ENCODE assay signal across 29 mouse cellular contexts in genomic region chr8:95513219-95513618, GRCm38 (mm10). TPM values are rescaled to one million over a fixed set of nuclear protein-coding genes. Genes with fewer than 3 reads are reported as not detected.
DNase-seq lines count a peak whose midpoint lies in the region; ATAC-seq and TF ChIP-seq lines count a peak whose summit lies in the region.
"Had no signal": no experiment of that assay in that cellular context is flagged by ENCODE, and none has a peak within 500 bp of the region (broad histone marks: within the 10 kb centered on the region; RNA-seq: fewer than 3 reads in every experiment).

No protein-coding gene starts in this region.

- 69% methylated on average over 4 of the region's 4 CpGs for WGBS in kidney, embryonic 16.5 days

- H3K4me3 ChIP-seq in kidney, embryonic 16.5 days (ENCODE audit: low read length): no peak overlapping the region
- no peak overlapping the region for H3K4me3 ChIP-seq in myocyte
- H3K4me3 ChIP-seq: embryonic facial prominence, embryonic 13.5 days; erythroblast, embryonic 14.5 days; heart, embryonic 10.5 days; hindbrain, embryonic 10.5 days; kidney, embryonic 15.5 days; left cerebral cortex, adult 2 months; midbrain, embryonic 15.5 days; neural tube, embryonic 13.5 days had no signal

- H3K9ac ChIP-seq in kidney, embryonic 16.5 days (replicated peaks; ENCODE audit: low read length): no peak overlapping the region
- H3K9ac ChIP-seq: embryonic facial prominence, embryonic 13.5 days; kidney, embryonic 15.5 days; liver, embryonic 14.5 days; lung, embryonic 14.5 days; midbrain, embryonic 15.5 days; neural tube, embryonic 13.5 days had no signal

- no peaks in the 10 kb centered on the region for H3K4me1 ChIP-seq in kidney, embryonic 16.5 days (ENCODE audit: insufficient read depth, low read length)
- H3K4me1 ChIP-seq: embryonic facial prominence, embryonic 13.5 days; heart, embryonic 10.5 days; kidney, embryonic 15.5 days; midbrain, embryonic 15.5 days; neural tube, embryonic 13.5 days had no signal

- no peak for DNase-seq in kidney, adult 9 months
- DNase-seq in NIH3T3 (ENCODE audit: low read depth) (peak; percentile 51), liver (no peak)
- peak; percentile 23 for DNase-seq in urinary bladder, postnatal 25 days (ENCODE audit: low spot score)
- DNase-seq: cerebellum, adult 2 months; cerebellum, postnatal 36 days; embryo, embryonic 11 days; gastrocnemius, postnatal 10 days; kidney, postnatal 4 days; layer of hippocampus, adult 9-11 months; lung, embryonic 14.5 days; lung, postnatal 4 days had no signal

- no peak for TF ChIP-seq POLR2A in myocyte (IDR thresholded peaks at IDR 0.05; ENCODE audit: insufficient read length, low read depth)

- H3K27ac ChIP-seq in kidney, embryonic 16.5 days (ENCODE audit: low read length): 0 out of 2 replicates have a peak overlapping the region, but pooled peaks have one; percentile 15
- H3K27ac ChIP-seq: embryonic facial prominence, embryonic 13.5 days; heart, embryonic 10.5 days; hindbrain, embryonic 10.5 days; hindbrain, postnatal 0 days; kidney, embryonic 15.5 days; left cerebral cortex, adult 2 months; liver, embryonic 14.5 days; midbrain, embryonic 15.5 days; neural tube, embryonic 13.5 days had no signal

- H3K36me3 ChIP-seq in kidney, embryonic 16.5 days (ENCODE audit: insufficient read depth, low read length): no peaks in the 10 kb centered on the region
- no peaks in the 10 kb centered on the region for H3K36me3 ChIP-seq in myocyte (ENCODE audit: control insufficient read depth, insufficient read depth)
- H3K36me3 ChIP-seq: embryonic facial prominence, embryonic 13.5 days; heart, embryonic 10.5 days; hindbrain, embryonic 10.5 days; kidney, embryonic 15.5 days; midbrain, embryonic 15.5 days; neural tube, embryonic 13.5 days had no signal

- no peak overlapping the region for H3K4me2 ChIP-seq in kidney, embryonic 16.5 days (replicated peaks; ENCODE audit: low read depth, low read length)
- H3K4me2 ChIP-seq in myocyte (ENCODE audit: low read depth): peak overlapping the region; percentile 30
- H3K4me2 ChIP-seq: embryonic facial prominence, embryonic 13.5 days; kidney, embryonic 15.5 days; lung, embryonic 14.5 days; midbrain, embryonic 15.5 days; neural tube, embryonic 13.5 days had no signal

- H3K27me3 ChIP-seq in kidney, embryonic 16.5 days (ENCODE audit: insufficient read depth, low read length): no peaks in the 10 kb centered on the region
- peaks cover 14% of the 10 kb centered on the region for H3K27me3 ChIP-seq in myocyte (ENCODE audit: control insufficient read depth, insufficient read depth, insufficient read length)
- H3K27me3 ChIP-seq: embryonic facial prominence, embryonic 13.5 days; kidney, embryonic 15.5 days; midbrain, embryonic 15.5 days; neural tube, embryonic 13.5 days had no signal

- H3K79me2 ChIP-seq in myocyte (ENCODE audit: control insufficient read depth, insufficient read depth): no peaks in the 10 kb centered on the region

- no peak overlapping the region for H3ac ChIP-seq in myocyte (ENCODE audit: control insufficient read depth, insufficient read length)

- H3K9me3 ChIP-seq in kidney, embryonic 16.5 days (ENCODE audit: low read length): no peaks in the 10 kb centered on the region
- H3K9me3 ChIP-seq: embryonic facial prominence, embryonic 13.5 days; heart, embryonic 10.5 days; hindbrain, embryonic 10.5 days; kidney, embryonic 15.5 days; midbrain, embryonic 15.5 days; neural tube, embryonic 13.5 days had no signal

- ATAC-seq in kidney, embryonic 16.5 days (ENCODE audit: low FRiP score, low TSS enrichment): no peak
- no peak for ATAC-seq in megakaryocyte progenitor cell, adult 5-6 weeks (replicated peaks; ENCODE audit: poor library complexity)
- ATAC-seq: forebrain, embryonic 14.5 days; hindbrain, postnatal 0 days; intestine, postnatal 0 days; midbrain, embryonic 15.5 days had no signal

TF ChIP-seq in myocyte, 11 proteins besides CTCF, POLR2A, EP300 and RAD21:
- TF ChIP-seq CEBPB (IDR thresholded peaks at IDR 0.05; ENCODE audit: insufficient read depth, poor library complexity, severe bottlenecking) (no peak), MYOG (IDR thresholded peaks at IDR 0.05; ENCODE audit: control insufficient read depth in 1 of 3, insufficient read depth in 1 of 3, insufficient read length in 2 of 3, low read depth in 2 of 3) (no peak), MYOD1 (IDR thresholded peaks at IDR 0.05; ENCODE audit: control insufficient read depth in 1 of 3, insufficient read length in 2 of 3, low read depth in 2 of 3) (peak in 1 of 3 experiments; percentile 29)

RNA-seq across cellular contexts. Expression of gene Ccdc113, which starts 20.7 kb away (rescaled TPM):
- 1.2 TPM in 2 replicates for polyA plus RNA-seq in kidney, embryonic 16.5 days (2015; fragmentation: Nextera tagmentation; extraction: Ambion mirVana)
- polyA plus RNA-seq in myocyte (2012; fragmentation: generic; extraction: Trizol): not detected
- total RNA-seq in megakaryocyte progenitor cell, adult 5-6 weeks (2015): not detected in 2 replicates
- not detected in 2 replicates for total RNA-seq in megakaryocyte progenitor cell, adult 5-6 weeks (2017)
- total RNA-seq: granulocyte monocyte progenitor cell, adult 5-6 weeks had no signal
- polyA plus RNA-seq: erythroblast, embryonic 14.5 days; liver, embryonic 14.5 days; spleen, adult 2 months had no signal

RNA-seq across cellular contexts. Expression of gene Csnk2a2, which starts 23.4 kb away (rescaled TPM):
- 8.0 and 8.7 TPM in 2 replicates for polyA plus RNA-seq in kidney, embryonic 16.5 days (2015; fragmentation: Nextera tagmentation; extraction: Ambion mirVana)
- 51.9 TPM for polyA plus RNA-seq in myocyte (2012; fragmentation: generic; extraction: Trizol)
- total RNA-seq in megakaryocyte progenitor cell, adult 5-6 weeks (2015): 113 TPM in 2 replicates
- 30.0 and 33.1 TPM in 2 replicates for total RNA-seq in megakaryocyte progenitor cell, adult 5-6 weeks (2017)

Comparison
In these comparisons a context has a peak if more than half of its experiments do, and no peak if none do; other contexts are left out.
1. DNase-seq: peak in NIH3T3 (single experiment) and urinary bladder, postnatal 25 days (single experiment); none in kidney, adult 9 months (single experiment) and liver (single experiment).